Mouse (Mus musculus) kidney, adult 2 months (tissue): ENCODE results near the gene Epb41l4b.

Source experiments
- CTCF ChIP-seq: fragments of 200-500 bp; conservative IDR thresholded peaks from 2 replicates; pipeline ENCODE4 v1.5.1; 2011; ENCODE audit warnings: low read depth, mild to moderate bottlenecking, control low read depth, low read length, moderate library complexity, mixed read lengths; ENCODE audit not compliant: insufficient read depth, insufficient read length
- POLR2A ChIP-seq: fragments of 200-500 bp; IDR thresholded peaks from one replicate; pipeline ENCODE4 v1.6.1; 2011; ENCODE audit warnings: low read depth, low read length, control low read depth

DNA sequence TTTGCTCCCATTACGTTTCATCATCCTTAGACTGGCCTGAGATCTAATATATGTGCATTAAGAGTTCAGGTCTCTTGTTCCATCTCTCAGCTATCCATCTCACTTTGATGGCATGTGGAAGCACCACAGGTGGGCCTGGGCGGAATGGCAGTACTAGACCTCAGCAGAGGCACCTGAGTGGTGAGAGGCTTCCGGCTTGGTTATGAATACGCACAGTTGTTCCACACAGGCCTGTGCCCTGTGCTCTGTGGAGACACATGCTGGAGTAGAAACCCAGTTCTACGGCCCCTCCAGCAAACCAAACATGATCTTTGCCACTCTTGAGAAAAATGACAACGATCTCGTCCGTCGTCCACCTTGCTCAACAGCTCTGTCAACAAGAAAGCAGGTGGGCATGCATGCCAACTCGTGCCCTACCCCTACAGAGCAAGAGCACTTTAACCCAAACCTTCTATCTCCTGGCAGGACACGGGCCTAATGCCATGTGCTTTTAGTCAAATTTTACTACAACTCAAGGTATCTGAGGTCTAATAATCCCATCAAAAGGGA, 31.2 kb downstream of the Epb41l4b start:
- TF ChIP-seq POLR2A = no peak
- TF ChIP-seq CTCF = no peak
